Mouse (Mus musculus) heart, adult 2 months (tissue): ENCODE results near the gene Atp13a1.

Experiments used
- CTCF ChIP-seq: fragments of 200-600 bp; IDR thresholded peaks from 2 replicates; pipeline ENCODE4 v1.8.1; 2022; ENCODE audit warnings: antibody characterized with exemption, mild to moderate bottlenecking, moderate library complexity
- EP300 ChIP-seq: fragments of 200-500 bp; IDR thresholded peaks from 2 replicates; pipeline ENCODE4 v1.6.1; 2011; ENCODE audit warnings: low read depth, low read length, control low read depth; ENCODE audit not compliant: insufficient read depth
- POLR2A ChIP-seq: fragments of 200-500 bp; IDR thresholded peaks from 2 replicates; pipeline ENCODE4 v1.6.1; 2011; ENCODE audit warnings: mild to moderate bottlenecking, low read depth, low read length, control low read depth; ENCODE audit not compliant: insufficient read depth

- TF ChIP-seq EP300, result no peak
- TF ChIP-seq POLR2A, result no peak
- TF ChIP-seq CTCF, result no peak
These were observed 13.6 kb downstream of the Atp13a1 start for GRCm38 (mm10) chr8:69804537-69804936.
